Mouse (Mus musculus) MEL (cell line): ENCODE data around the gene Hoxb8. TPM values are rescaled to one million over a fixed set of nuclear protein-coding genes. Genes with fewer than 3 reads are reported as not detected.

Experiments
- DNase-seq: peaks from one replicate; pipeline ENCODE4 v3.0.0; 2011; ENCODE audit warnings: low read depth, low spot score
- H3K27ac ChIP-seq: 2 replicates; pipeline ENCODE4 v1.5.1; 2012; ENCODE audit warnings: low read depth, mild to moderate bottlenecking, control low read depth, low read length, moderate library complexity; ENCODE audit not compliant: control insufficient read depth
- H3K27me3 ChIP-seq, 2 experiments: fragments of 150-350 bp in 1 of 2; sonication (generic) in 1 of 2; 2 replicates each; pipeline ENCODE4 v1.6.1; 2012; ENCODE audit warnings: low read length in 2 of 2, mild to moderate bottlenecking in 2 of 2, improper control_type of control experiment in 1 of 2, moderate library complexity in 1 of 2; ENCODE audit not compliant: insufficient read depth in 2 of 2, control insufficient read depth in 1 of 2
- H3K36me3 ChIP-seq, 2 experiments: 2 replicates each; pipeline ENCODE4 v1.6.1; 2012 to 2014; ENCODE audit warnings: low read length in 2 of 2, improper control_type of control experiment in 1 of 2, inconsistent platforms in 1 of 2, mild to moderate bottlenecking in 1 of 2; ENCODE audit not compliant: insufficient read depth in 2 of 2, control insufficient read depth in 1 of 2
- H3K4me1 ChIP-seq, 2 experiments: fragments of 150-350 bp in 1 of 2; sonication (generic) in 1 of 2; 2 replicates each; pipeline ENCODE4 v1.6.1; 2012; ENCODE audit warnings: low read length in 2 of 2, improper control_type of control experiment in 1 of 2, mild to moderate bottlenecking in 1 of 2; ENCODE audit not compliant: insufficient read depth in 2 of 2, control insufficient read depth in 1 of 2
- H3K4me3 ChIP-seq, 2 experiments: fragments of 150-350 bp in 1 of 2; sonication (generic) in 1 of 2; 2 replicates each; pipeline ENCODE4 v1.5.1; 2012; ENCODE audit warnings: low read depth in 2 of 2, low read length in 2 of 2, mild to moderate bottlenecking in 2 of 2, moderate library complexity in 2 of 2, control low read depth in 1 of 2, improper control_type of control experiment in 1 of 2; ENCODE audit not compliant: control insufficient read depth in 1 of 2, insufficient read depth in 1 of 2
- H3K79me2 ChIP-seq: 2 replicates; pipeline ENCODE4 v1.6.1; 2012; ENCODE audit warnings: mild to moderate bottlenecking, low read length, moderate library complexity; ENCODE audit not compliant: control insufficient read depth, poor library complexity, insufficient read depth
- H3K9ac ChIP-seq: 2 replicates; pipeline ENCODE4 v1.6.1; 2012; ENCODE audit warnings: low read depth, mild to moderate bottlenecking, control low read depth, low read length, moderate library complexity; ENCODE audit not compliant: control insufficient read depth, poor library complexity, severe bottlenecking
- H3K9me3 ChIP-seq: fragments of 150-350 bp; sonication (generic); replicated peaks from 2 replicates; pipeline ENCODE4 v1.6.1; 2012; ENCODE audit warnings: mild to moderate bottlenecking, low read length, improper control_type of control experiment, moderate library complexity; ENCODE audit not compliant: insufficient read depth
- CHD2 ChIP-seq: IDR thresholded peaks from 2 replicates; pipeline ENCODE4 v1.6.1; 2011; ENCODE audit warnings: low read length, improper control_type of control experiment
- E2F4 ChIP-seq: IDR thresholded peaks from 2 replicates; pipeline ENCODE4 v1.6.1; 2011; ENCODE audit warnings: low read depth, low read length, improper control_type of control experiment, borderline replicate concordance
- ELF1 ChIP-seq: IDR thresholded peaks from 2 replicates; pipeline ENCODE4 v1.6.1; 2014; ENCODE audit warnings: low read depth, mild to moderate bottlenecking, inconsistent platforms, low read length, improper control_type of control experiment, moderate library complexity
- ETS1 ChIP-seq: IDR thresholded peaks from 2 replicates; pipeline ENCODE4 v1.6.1; 2012; ENCODE audit warnings: low read depth, mild to moderate bottlenecking, inconsistent platforms, low read length, improper control_type of control experiment, moderate library complexity
- GABPA ChIP-seq: IDR thresholded peaks from 2 replicates; pipeline ENCODE4 v1.6.1; 2012; ENCODE audit warnings: low read depth, mild to moderate bottlenecking, inconsistent platforms, low read length, improper control_type of control experiment, moderate library complexity
- GATA1 ChIP-seq: IDR thresholded peaks from 2 replicates; pipeline ENCODE4 v1.6.1; 2011; ENCODE audit warnings: low read depth, low read length, improper control_type of control experiment
- HCFC1 ChIP-seq: IDR thresholded peaks from 2 replicates; pipeline ENCODE4 v1.6.1; 2012; ENCODE audit warnings: low read depth, mild to moderate bottlenecking, inconsistent platforms, low read length, improper control_type of control experiment, moderate library complexity
- KAT2A ChIP-seq: conservative IDR thresholded peaks from 2 replicates; pipeline ENCODE4 v1.6.1; 2012; ENCODE audit warnings: low read depth, low read length, improper control_type of control experiment, inconsistent platforms
- MEF2A ChIP-seq: IDR thresholded peaks from 2 replicates; pipeline ENCODE4 v1.6.1; 2014; ENCODE audit warnings: low read depth, mild to moderate bottlenecking, inconsistent platforms, low read length, improper control_type of control experiment; ENCODE audit not compliant: poor library complexity, insufficient replicate concordance, severe bottlenecking; ENCODE audit errors: extremely low read depth
- MXI1 ChIP-seq: IDR thresholded peaks from 2 replicates; pipeline ENCODE4 v1.6.1; 2011; ENCODE audit warnings: mild to moderate bottlenecking, low read depth, low read length, improper control_type of control experiment
- MYC ChIP-seq: IDR thresholded peaks from 2 replicates; pipeline ENCODE4 v1.6.1; 2011; ENCODE audit warnings: low read depth, mild to moderate bottlenecking, low read length, improper control_type of control experiment, moderate library complexity
- POLR2A ChIP-seq, 2 experiments: IDR thresholded peaks; 2 replicates each; pipeline ENCODE4 v1.6.1; 2011 to 2012; ENCODE audit warnings: low read length in 2 of 2, mild to moderate bottlenecking in 2 of 2, control low read depth in 1 of 2, improper control_type of control experiment in 1 of 2, low read depth in 1 of 2, moderate library complexity in 1 of 2; ENCODE audit not compliant: control insufficient read depth in 1 of 2, insufficient read depth in 1 of 2, poor library complexity in 1 of 2
- POLR2AphosphoS2 ChIP-seq: IDR thresholded peaks from 2 replicates; pipeline ENCODE4 v1.6.1; 2011; ENCODE audit warnings: low read length, improper control_type of control experiment
- POLR2AphosphoS5 ChIP-seq: IDR thresholded peaks from 2 replicates; pipeline ENCODE4 v1.6.1; 2012; ENCODE audit warnings: low read depth, borderline replicate concordance, mild to moderate bottlenecking, inconsistent platforms, low read length, moderate library complexity, mixed read lengths
- RAD21 ChIP-seq: IDR thresholded peaks from 2 replicates; pipeline ENCODE4 v1.6.1; 2011; ENCODE audit warnings: mild to moderate bottlenecking, low read depth, low read length, improper control_type of control experiment
- SMC3 ChIP-seq: IDR thresholded peaks from 2 replicates; pipeline ENCODE4 v1.6.1; 2011; ENCODE audit warnings: low read depth, low read length, improper control_type of control experiment
- TAL1 ChIP-seq: IDR thresholded peaks from 2 replicates; pipeline ENCODE4 v1.6.1; 2012; ENCODE audit warnings: mild to moderate bottlenecking, inconsistent platforms, low read length, moderate library complexity, mixed read lengths
- TBP ChIP-seq: IDR thresholded peaks from 2 replicates; pipeline ENCODE4 v1.8.0; 2011; ENCODE audit warnings: low read depth, low read length, improper control_type of control experiment
- USF1 ChIP-seq: IDR thresholded peaks from 2 replicates; pipeline ENCODE4 v1.6.1; 2014; ENCODE audit warnings: low read depth, mild to moderate bottlenecking, inconsistent platforms, low read length, improper control_type of control experiment, moderate library complexity
- USF2 ChIP-seq, 2 experiments: IDR thresholded peaks; 2 replicates each; pipeline ENCODE4 v1.6.1; 2011 to 2012; ENCODE audit warnings: improper control_type of control experiment in 2 of 2, low read length in 2 of 2, borderline replicate concordance in 1 of 2, inconsistent platforms in 1 of 2, low read depth in 1 of 2, mild to moderate bottlenecking in 1 of 2; ENCODE audit not compliant: insufficient read depth in 1 of 2
- ZC3H11A ChIP-seq: IDR thresholded peaks from 2 replicates; pipeline ENCODE4 v1.6.1; 2012; ENCODE audit warnings: low read depth, mild to moderate bottlenecking, inconsistent platforms, low read length, improper control_type of control experiment
- ZKSCAN1 ChIP-seq: IDR thresholded peaks from 2 replicates; pipeline ENCODE4 v1.6.1; 2012; ENCODE audit warnings: low read depth, mild to moderate bottlenecking, inconsistent platforms, low read length, improper control_type of control experiment, moderate library complexity
- ZNF384 ChIP-seq: IDR thresholded peaks from 2 replicates; pipeline ENCODE4 v1.6.1; 2012; ENCODE audit warnings: low read depth, mild to moderate bottlenecking, inconsistent platforms, low read length, improper control_type of control experiment
- polyA plus RNA-seq, 2 experiments: library from polyadenylated mRNA; stranded (reverse) in 1 of 2; unstranded in 1 of 2; fragments of >175 nt in 1 of 2; fragments of >200 nt in 1 of 2; gene quantifications; 2 replicates each; pipeline versions ENCODE4 v1.2.1 to v1.2.4; 2012; ENCODE audit warnings: low replicate concordance in 2 of 2, low read depth in 1 of 2; ENCODE audit not compliant: insufficient read length in 2 of 2, insufficient read depth in 1 of 2, missing spikeins in 1 of 2
- total RNA-seq: library from RNA; depleted of rRNA; stranded (reverse); fragments of 300-350 nt; gene quantifications from 2 replicates; pipeline ENCODE4 v1.2.3, GENCODE M21; 2012

Gene Hoxb8
- total and polyA plus RNA-seq, 3 experiments = not detected

DNA sequence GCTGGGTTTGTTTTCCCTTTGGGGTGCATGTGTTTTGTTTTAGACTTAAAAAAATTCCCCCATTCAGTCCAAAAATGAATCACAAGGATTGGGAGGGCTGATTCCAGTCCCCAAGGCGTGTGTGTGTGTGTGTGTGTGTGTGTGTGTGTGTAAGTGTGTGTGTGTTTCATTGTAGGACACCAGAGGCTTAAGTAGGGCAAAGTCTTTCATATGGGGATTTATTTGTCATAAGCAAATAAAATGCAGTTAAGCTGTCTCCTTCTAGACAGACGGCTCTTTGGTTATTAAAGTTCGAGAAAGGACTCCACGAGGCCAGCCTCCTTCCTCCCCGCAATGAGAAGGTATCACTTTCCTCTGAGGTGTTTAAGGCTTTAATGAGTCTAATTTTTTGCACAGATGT, 40.1 kb downstream of the Hoxb8 start:
- peaks cover 5 to 6% of the 10 kb centered on the region in 2 experiments for H3K27me3 ChIP-seq
- no peak overlapping the region for H3K9ac ChIP-seq
- H3K4me3 ChIP-seq = no peak overlapping the region
- H3K9me3 ChIP-seq = no peaks in the 10 kb centered on the region
- no peaks in the 10 kb centered on the region for H3K36me3 ChIP-seq
- TF ChIP-seq ZNF384 = no peak
- TF ChIP-seq E2F4 = no peak
- TF ChIP-seq USF2 (IDR thresholded peaks at IDR 0.05; ENCODE audit: borderline replicate concordance in 1 of 2, insufficient read depth in 1 of 2, low read depth in 1 of 2, low read length in 2 of 2) = no peak
- no peak for TF ChIP-seq RAD21
- TF ChIP-seq MXI1 = no peak
- TF ChIP-seq POLR2AphosphoS2 = no peak
- no peak for TF ChIP-seq POLR2AphosphoS5
- TF ChIP-seq SMC3 = no peak
- no peak for TF ChIP-seq KAT2A
- TF ChIP-seq USF1 = no peak
- TF ChIP-seq ETS1 = no peak
- TF ChIP-seq POLR2A (IDR thresholded peaks at IDR 0.05; ENCODE audit: control insufficient read depth in 1 of 2, insufficient read depth in 1 of 2, low read depth in 1 of 2, low read length in 2 of 2, poor library complexity in 1 of 2) = no peak
- TF ChIP-seq MEF2A = no peak
- no peak for TF ChIP-seq TBP
- TF ChIP-seq ZKSCAN1 = no peak
- no peak for TF ChIP-seq ELF1
- H3K79me2 ChIP-seq = no peaks in the 10 kb centered on the region
- no peak for DNase-seq
- no peak overlapping the region for H3K27ac ChIP-seq
- no peaks in the 10 kb centered on the region for H3K4me1 ChIP-seq

DNA sequence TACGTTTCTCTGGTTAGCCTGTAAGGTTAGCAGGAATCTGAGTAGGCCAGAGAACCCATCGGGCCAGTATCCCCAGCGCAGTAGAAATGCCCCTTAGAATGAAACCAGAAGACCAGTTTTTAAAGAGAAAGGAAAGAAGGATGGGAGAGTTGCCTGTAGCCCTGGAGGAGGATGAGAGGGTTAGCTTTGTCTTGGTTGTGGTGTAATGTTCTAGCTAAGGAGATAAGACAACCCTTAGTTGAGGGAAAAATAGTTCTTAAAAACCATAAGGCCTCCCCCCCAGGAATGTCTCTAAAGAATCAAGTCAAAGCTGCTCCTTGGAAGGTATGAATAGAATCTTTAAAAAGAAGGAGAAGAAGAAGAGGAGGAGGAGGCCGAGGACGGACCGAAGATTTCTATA, 41.0 kb downstream of the Hoxb8 start:
- peaks cover 5 to 9% of the 10 kb centered on the region in 2 experiments for H3K27me3 ChIP-seq
- no peak overlapping the region for H3K9ac ChIP-seq
- H3K4me3 ChIP-seq = no peak overlapping the region
- TF ChIP-seq GABPA (no peak), TAL1 (no peak), MEF2A (no peak), CHD2 (no peak), GATA1 (no peak), HCFC1 (no peak), POLR2AphosphoS5 (no peak), ZC3H11A (no peak), MYC (no peak)
- TF ChIP-seq, all 39 proteins: peak for 0
- Histone ChIP-seq H3K27ac (no peak overlapping the region), H3K79me2 (no peaks in the 10 kb centered on the region), H3K36me3 (no peaks in the 10 kb centered on the region), H3K9me3 (no peaks in the 10 kb centered on the region), H3K4me1 (no peaks in the 10 kb centered on the region)
- no peak for DNase-seq
